Mouse (Mus musculus) embryonic facial prominence, embryonic 15.5 days (tissue): ENCODE measurements around the gene Il6st. TPM values are rescaled to one million over a fixed set of nuclear protein-coding genes. Genes with fewer than 3 reads are reported as not detected.
A peak's percentile ranks its signal among the peaks of the same experiment; 100 is the strongest.

ENCODE experiments used
- ATAC-seq: fragments of 200-750 bp; cut with Nextera tagmentation; 2 replicates; pipeline ENCODE4 v1.8.0; 2017; ENCODE audit warnings: low read depth, moderate TSS enrichment; ENCODE audit not compliant: insufficient number of reproducible peaks, low FRiP score, low TSS enrichment
- H3K27ac ChIP-seq: fragments of 300-500 bp; sonication (generic); replicated peaks from 2 replicates; pipeline ENCODE4 v1.5.1; 2015; ENCODE audit warnings: mild to moderate bottlenecking, inconsistent platforms
- H3K27me3 ChIP-seq: fragments of 300-500 bp; sonication (generic); 2 replicates; pipeline ENCODE4 v1.6.1; 2015; ENCODE audit warnings: inconsistent platforms
- H3K36me3 ChIP-seq: fragments of 300-500 bp; sonication (generic); 2 replicates; pipeline ENCODE4 v1.6.1; 2015; ENCODE audit warnings: mild to moderate bottlenecking, inconsistent platforms
- H3K4me1 ChIP-seq: fragments of 300-500 bp; sonication (generic); 2 replicates; pipeline ENCODE4 v1.6.1; 2015; ENCODE audit warnings: inconsistent platforms
- H3K4me2 ChIP-seq: fragments of 300-500 bp; sonication (generic); replicated peaks from 2 replicates; pipeline ENCODE4 v1.6.1; 2015; ENCODE audit warnings: mild to moderate bottlenecking, inconsistent platforms
- H3K4me3 ChIP-seq: fragments of 300-500 bp; sonication (generic); replicated peaks from 2 replicates; pipeline ENCODE4 v1.5.1; 2015; ENCODE audit warnings: mild to moderate bottlenecking, inconsistent platforms
- H3K9ac ChIP-seq: fragments of 300-500 bp; sonication (generic); 2 replicates; pipeline ENCODE4 v1.6.1; 2015; ENCODE audit warnings: inconsistent platforms
- H3K9me3 ChIP-seq: fragments of 300-500 bp; sonication (generic); replicated peaks from 2 replicates; pipeline ENCODE4 v1.6.1; 2016; ENCODE audit warnings: inconsistent platforms
- WGBS: fragments of 180-500 bp; shearing (Covaris S2); methylation state at CpG from one replicate; pipeline ENCODE4 v1.1.7; 2015; 5-methylcytosine and 5-hydroxymethylcytosine counted together
- polyA plus RNA-seq: library from polyadenylated mRNA; unstranded; fragments of >200 nt; fragmentation: Nextera tagmentation; extraction: Ambion mirVana; gene quantifications from 2 replicates; pipeline ENCODE4 v1.2.1, GENCODE M21; 2015

Il6st gene
- polyA plus RNA-seq, 1 experiment from 2014 or later = 36.4 TPM

DNA sequence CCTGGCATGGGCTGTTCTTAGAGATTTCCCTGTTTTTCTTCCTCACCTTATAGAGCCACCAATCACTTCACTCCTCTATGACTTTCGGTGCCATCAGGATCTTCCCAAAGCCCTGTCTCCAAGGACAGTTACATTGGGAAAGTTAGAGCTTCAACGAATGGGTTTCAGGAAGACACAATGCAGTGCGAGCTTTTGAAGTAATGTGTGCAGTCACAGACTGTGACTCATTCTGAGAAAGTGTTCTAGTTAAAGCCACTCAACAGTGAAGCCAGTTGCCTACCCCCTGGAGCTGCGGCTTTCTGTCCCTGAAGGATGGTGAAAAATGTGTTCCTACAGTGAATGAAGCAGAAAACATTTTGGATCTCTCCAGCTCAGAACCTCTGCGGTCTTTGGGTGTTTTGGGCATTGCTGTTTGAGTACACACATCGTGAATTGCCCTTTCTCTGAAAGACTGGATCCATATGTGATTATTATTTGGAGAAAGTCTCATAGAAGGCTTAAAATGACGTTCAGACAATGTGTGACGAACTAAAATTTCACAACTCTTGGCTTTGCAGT lies 16.7 kb upstream of the Il6st start:
- H3K4me2 ChIP-seq = no peak overlapping the region
- ATAC-seq = no peak
- no peaks in the 10 kb centered on the region for H3K4me1 ChIP-seq
- no peak overlapping the region for H3K4me3 ChIP-seq
- no peaks in the 10 kb centered on the region for H3K27me3 ChIP-seq
- no peak overlapping the region for H3K27ac ChIP-seq
- H3K9ac ChIP-seq = no peak overlapping the region
- no peaks in the 10 kb centered on the region for H3K36me3 ChIP-seq
- no peaks in the 10 kb centered on the region for H3K9me3 ChIP-seq
- 75% methylated on average over 8 of the region's 8 CpGs for WGBS

DNA sequence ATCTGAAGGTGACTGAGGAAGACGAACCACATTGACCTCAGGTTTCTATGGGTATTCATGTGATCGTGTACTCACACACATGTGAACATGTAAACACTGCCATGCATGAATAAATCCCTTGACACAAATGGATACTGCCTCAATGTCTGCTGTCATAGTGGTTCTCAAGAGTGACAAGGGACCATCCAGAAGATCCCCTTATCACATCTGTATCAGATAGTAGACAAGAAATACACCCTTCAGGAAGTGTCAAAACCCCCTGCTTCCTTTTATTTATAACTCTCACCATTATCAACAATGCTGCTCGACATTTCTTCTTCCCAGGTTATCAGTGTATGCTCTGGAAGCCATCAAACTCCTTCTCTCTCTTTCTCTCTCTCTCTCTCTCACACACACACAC lies 13.7 kb upstream of the Il6st start:
- Histone ChIP-seq H3K4me3 (no peak overlapping the region), H3K27ac (no peak overlapping the region), H3K4me2 (no peak overlapping the region), H3K9ac (no peak overlapping the region), H3K9me3 (no peaks in the 10 kb centered on the region), H3K4me1 (no peaks in the 10 kb centered on the region), H3K27me3 (no peaks in the 10 kb centered on the region), H3K36me3 (no peaks in the 10 kb centered on the region)
- WGBS = 85% methylated on average over 3 of the region's 3 CpGs
- no peak for ATAC-seq

DNA sequence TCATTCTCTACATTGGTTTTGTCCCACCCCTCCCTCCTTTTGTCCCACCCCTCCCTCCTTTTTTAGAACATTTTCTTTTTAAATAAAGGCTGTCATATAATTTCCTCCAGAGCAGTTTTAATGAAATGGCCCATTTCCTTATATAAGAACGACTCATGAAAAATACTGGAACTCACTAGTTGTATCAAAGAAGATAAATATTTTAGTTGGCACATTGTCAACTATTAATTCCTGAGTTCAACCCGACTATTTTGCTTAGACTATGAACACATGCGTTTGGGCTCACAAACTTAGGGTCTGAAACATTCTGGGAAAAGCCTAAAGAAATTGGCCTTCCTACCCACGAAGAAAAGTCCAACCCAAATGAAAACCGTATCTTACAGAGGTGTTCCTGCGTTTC lies 6.5 kb upstream of the Il6st start:
- no peak overlapping the region for H3K27ac ChIP-seq
- WGBS = 56% methylated on average over 6 of the region's 6 CpGs
- H3K36me3 ChIP-seq = no peaks in the 10 kb centered on the region
- H3K4me2 ChIP-seq = no peak overlapping the region
- H3K4me1 ChIP-seq = no peaks in the 10 kb centered on the region
- H3K9ac ChIP-seq = no peak overlapping the region
- no peaks in the 10 kb centered on the region for H3K27me3 ChIP-seq
- no peak for ATAC-seq
- H3K4me3 ChIP-seq = no peak overlapping the region
- no peaks in the 10 kb centered on the region for H3K9me3 ChIP-seq

DNA sequence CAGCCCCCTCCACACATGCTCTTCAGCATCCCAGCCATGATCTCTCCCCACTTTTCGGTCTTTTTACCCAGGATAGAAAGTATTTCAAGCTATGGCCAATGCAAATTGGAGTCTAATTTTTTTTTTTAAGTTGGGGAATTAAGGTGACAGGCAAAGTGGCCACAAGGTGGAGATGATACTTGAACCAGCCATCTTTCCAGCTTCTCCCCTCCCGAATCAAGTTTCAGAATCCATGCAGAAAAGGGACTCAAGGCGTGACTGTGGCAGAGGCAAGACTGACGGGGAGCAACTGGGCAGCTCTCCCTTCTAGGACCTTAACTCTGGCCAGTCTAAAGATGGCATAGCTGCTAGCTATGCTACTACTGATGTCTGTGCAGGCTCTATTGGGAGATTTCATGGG lies 5.9 kb upstream of the Il6st start:
- H3K4me3 ChIP-seq = no peak overlapping the region
- no peaks in the 10 kb centered on the region for H3K9me3 ChIP-seq
- H3K4me1 ChIP-seq = no peaks in the 10 kb centered on the region
- no peaks in the 10 kb centered on the region for H3K27me3 ChIP-seq
- no peak for ATAC-seq
- H3K4me2 ChIP-seq = no peak overlapping the region
- no peak overlapping the region for H3K9ac ChIP-seq
- H3K27ac ChIP-seq = no peak overlapping the region
- H3K36me3 ChIP-seq = no peaks in the 10 kb centered on the region
- 69% methylated on average over 4 of the region's 4 CpGs for WGBS

DNA sequence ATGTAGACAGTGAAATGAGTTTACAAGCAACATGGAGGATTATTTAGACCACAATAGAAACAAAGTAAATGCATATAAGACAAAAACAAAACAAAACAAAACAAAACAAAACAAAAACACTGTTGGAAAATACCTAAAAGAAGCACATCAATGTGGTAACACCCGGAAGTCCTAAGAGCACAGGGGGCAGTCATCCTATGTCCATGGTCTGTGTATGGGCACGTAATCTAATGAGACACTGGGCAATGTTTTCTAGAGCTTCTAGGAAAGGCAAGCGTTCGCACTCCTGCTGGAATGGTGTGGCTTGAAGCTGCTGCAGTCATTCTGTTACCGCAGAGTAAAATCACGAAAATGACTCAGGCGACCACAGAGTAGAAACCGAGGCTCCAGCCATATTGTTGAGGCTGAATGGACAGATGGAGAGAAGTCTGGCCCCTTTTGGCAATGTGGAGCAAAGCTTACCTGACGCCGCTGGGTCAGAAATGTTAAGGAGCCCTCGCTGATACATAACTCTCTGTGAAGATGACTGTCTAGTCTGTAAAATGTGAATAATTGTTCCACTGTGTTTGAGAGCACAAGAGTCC lies 5.3 kb upstream of the Il6st start:
- no peaks in the 10 kb centered on the region for H3K27me3 ChIP-seq
- H3K4me1 ChIP-seq = 0 out of 2 replicates have a peak, but pooled peaks cover 4% of the 10 kb centered on the region
- no peak overlapping the region for H3K9ac ChIP-seq
- H3K36me3 ChIP-seq = no peaks in the 10 kb centered on the region
- H3K9me3 ChIP-seq = no peaks in the 10 kb centered on the region
- H3K27ac ChIP-seq = no peak overlapping the region
- H3K4me3 ChIP-seq = no peak overlapping the region
- ATAC-seq = no peak
- WGBS = 90% methylated on average over 11 of the region's 11 CpGs
- no peak overlapping the region for H3K4me2 ChIP-seq

DNA sequence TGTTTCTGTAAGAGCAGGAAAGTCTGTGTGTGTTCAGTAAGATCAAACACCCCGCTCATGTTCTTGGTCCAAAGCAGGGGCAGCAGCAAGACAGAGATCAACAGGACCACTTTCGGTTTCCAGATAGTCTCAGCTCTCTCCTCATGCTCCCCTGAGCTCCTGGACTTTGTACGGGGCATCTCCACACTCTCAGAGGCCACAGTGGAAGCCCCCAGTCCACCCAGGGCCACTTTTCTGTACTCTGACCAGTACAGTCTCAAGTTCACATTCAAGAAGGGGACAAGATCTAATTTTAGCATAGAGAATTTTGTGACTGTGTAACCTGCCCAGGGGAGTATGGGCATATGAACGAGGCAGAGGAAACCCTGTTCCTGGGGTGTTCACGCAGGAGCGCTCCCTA lies 3.9 kb upstream of the Il6st start:
- Histone ChIP-seq H3K4me3 (no peak overlapping the region), H3K9me3 (no peaks in the 10 kb centered on the region), H3K4me1 (0 out of 2 replicates have a peak, but pooled peaks cover 4% of the 10 kb centered on the region), H3K4me2 (no peak overlapping the region), H3K36me3 (no peaks in the 10 kb centered on the region), H3K9ac (no peak overlapping the region), H3K27me3 (no peaks in the 10 kb centered on the region), H3K27ac (no peak overlapping the region)
- ATAC-seq = no peak
- WGBS = 80% methylated on average over 6 of the region's 6 CpGs

DNA sequence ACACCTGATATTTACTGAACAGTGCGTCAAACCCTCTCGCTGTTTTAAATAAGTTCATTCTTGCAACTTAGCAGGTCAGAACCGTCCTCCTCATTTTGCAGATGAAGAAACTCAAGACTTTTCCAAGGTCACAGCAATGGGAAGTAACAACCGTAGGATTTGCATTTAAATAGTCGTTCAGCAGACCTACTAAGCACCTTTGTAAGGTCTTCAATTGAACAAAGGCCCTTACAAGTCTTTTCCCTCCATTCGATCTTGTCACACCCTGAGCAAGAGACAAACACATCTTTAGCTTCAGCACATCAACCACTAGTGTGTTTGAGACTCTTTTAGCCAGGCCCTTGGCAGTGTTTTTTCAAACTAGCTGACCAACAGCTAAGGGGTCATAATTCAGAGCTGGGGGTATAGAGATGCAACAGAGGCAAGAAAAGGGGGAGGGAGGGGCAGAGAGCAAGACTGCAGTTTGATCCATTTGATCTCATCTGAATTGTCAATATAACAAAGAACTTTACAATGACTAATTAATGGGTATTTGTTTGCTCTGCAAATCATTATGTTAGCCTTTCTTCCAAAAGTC lies 1.4 kb upstream of the Il6st start:
- Histone ChIP-seq H3K9me3 (no peaks in the 10 kb centered on the region), H3K36me3 (no peaks in the 10 kb centered on the region), H3K4me3 (no peak overlapping the region), H3K4me2 (no peak overlapping the region), H3K4me1 (peaks cover 18% of the 10 kb centered on the region), H3K9ac (no peak overlapping the region), H3K27me3 (no peaks in the 10 kb centered on the region), H3K27ac (no peak overlapping the region)
- no peak for ATAC-seq
- 65% methylated on average over 6 of the region's 6 CpGs for WGBS

DNA sequence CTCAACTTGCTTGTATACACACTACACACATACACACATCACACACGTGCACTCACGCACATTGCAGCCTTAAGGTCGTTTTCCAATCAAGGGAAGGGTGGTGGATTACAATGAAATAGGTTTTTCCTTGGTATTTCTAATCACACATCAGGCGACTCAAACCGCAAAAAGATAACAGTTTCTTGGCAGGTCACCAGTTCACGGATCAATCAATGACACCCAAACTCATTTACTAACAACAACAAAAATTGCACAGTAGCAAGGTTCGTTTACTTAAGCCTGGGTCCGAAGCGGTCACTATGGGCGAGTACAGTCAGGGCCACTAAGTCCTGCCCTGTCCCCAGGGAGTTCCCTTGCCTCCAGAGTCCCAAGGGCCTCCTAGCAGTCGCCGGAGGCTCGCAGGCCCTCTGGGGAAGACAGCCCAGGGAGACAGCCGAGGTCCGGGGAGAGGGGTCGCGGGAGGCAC lies 500 bp upstream of the Il6st start:
- H3K4me2 ChIP-seq = peak overlapping the region; percentile 69
- peak; percentile 61 for ATAC-seq
- no peaks in the 10 kb centered on the region for H3K27me3 ChIP-seq
- WGBS = 4% methylated on average over 17 of the region's 17 CpGs
- H3K27ac ChIP-seq = peak overlapping the region; percentile 59
- H3K9me3 ChIP-seq = no peaks in the 10 kb centered on the region
- H3K4me1 ChIP-seq = peaks cover 18% of the 10 kb centered on the region
- peak overlapping the region; percentile 73 for H3K4me3 ChIP-seq
- peak overlapping the region; percentile 63 for H3K9ac ChIP-seq
- no peaks in the 10 kb centered on the region for H3K36me3 ChIP-seq

DNA sequence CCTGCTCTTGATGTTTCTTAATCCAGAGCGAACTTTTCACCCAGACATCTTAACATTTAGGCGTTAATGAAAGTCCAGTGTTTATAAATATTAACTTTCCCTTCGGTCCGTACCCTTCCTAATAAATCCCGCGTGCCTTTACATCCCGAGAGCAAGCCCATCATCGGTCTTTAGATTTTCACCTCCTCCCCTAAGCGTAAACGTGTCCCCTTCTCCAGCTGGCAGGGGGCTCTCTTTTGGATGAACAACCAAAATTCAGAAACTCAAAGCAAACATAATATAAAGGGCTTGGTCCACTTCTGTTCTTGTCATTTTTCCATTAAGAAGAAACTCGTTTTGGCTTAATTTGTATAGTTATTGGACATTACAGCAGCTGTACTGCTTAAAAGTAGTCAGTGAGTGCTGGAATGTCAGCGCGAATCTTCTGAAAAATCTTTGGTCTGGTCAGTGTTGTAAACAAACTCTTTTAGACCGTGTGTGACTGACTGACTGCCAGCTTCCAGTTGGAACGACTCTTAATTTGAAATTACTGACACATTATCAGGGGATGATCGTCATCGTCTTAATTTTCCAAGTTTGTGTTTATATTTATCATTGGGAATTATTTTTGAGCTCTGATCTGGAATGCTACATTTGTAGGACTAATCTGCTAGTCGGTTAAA lies 887 bp downstream of the Il6st start:
- H3K4me1 ChIP-seq = peaks cover 18% of the 10 kb centered on the region
- H3K4me3 ChIP-seq = peak overlapping the region; percentile 73
- WGBS = 1% methylated on average over 18 of the region's 18 CpGs
- no peak for ATAC-seq
- H3K27me3 ChIP-seq = no peaks in the 10 kb centered on the region
- H3K4me2 ChIP-seq = peak overlapping the region; percentile 51
- H3K9ac ChIP-seq = peak overlapping the region; percentile 82
- H3K9me3 ChIP-seq = no peaks in the 10 kb centered on the region
- H3K27ac ChIP-seq = peak overlapping the region; percentile 91
- no peaks in the 10 kb centered on the region for H3K36me3 ChIP-seq

DNA sequence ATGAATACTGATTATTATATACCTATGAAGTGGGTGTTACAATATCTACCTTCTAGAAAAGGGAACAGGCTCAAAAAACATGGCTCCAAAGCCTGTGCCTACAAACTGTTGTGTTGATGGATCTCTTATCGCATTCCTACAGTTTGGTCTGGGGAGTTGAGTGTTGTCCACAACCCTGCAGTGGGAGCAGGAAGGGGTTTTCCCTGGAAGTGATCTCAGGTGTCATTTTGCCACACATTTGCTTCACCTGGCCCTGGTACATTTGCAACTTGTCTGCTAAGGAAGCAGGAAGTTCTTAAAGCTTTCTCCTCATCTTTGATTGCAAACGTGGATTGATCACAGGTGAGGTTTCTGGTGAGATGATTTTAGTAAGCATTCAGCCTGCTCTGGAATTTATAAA lies 1.7 kb downstream of the Il6st start:
- WGBS = 43% methylated on average over 2 of the region's 2 CpGs
- Histone ChIP-seq H3K9me3 (no peaks in the 10 kb centered on the region), H3K4me3 (peak overlapping the region; percentile 15), H3K9ac (no peak overlapping the region), H3K4me1 (peaks cover 21% of the 10 kb centered on the region), H3K27ac (no peak overlapping the region), H3K27me3 (no peaks in the 10 kb centered on the region), H3K36me3 (no peaks in the 10 kb centered on the region), H3K4me2 (peak overlapping the region; percentile 51)
- ATAC-seq = no peak

DNA sequence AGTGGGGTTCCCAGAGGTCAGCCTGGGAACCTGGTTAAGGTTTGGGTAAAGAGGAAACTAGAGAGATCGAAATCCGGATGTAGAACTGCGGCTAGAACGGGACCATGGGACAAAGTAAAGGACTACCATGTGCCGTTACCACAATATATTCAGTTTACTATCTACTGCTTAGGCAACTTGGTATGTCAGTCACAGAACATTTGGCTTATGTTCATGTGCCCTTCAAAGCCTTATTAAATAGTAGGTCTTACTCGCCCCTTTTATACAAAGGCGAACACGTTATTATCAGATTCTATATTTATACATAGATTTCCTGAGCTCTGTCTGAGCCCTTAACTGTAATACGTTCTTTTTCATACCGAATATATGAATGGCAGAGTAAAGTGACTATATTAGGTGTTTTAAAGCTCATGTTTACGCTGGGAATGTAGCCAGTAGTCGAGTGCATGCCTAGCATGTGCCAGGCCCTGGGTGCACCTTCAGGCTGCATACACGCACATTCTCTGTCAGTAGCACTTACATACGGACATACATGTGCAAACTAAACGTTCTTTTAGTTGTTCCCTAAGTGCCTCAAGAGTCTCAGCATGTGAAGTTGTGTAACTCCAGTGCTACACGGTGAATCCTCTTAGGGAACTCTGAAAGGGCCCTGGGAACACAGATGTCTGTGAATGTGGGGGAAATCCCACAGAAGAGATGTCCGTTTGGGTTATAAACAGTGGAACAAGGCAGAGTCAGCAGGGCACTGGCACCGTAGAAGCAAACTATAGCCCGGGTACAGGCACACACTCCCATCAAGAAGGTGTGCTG lies 2.5 kb downstream of the Il6st start:
- Histone ChIP-seq H3K27me3 (no peaks in the 10 kb centered on the region), H3K4me1 (peaks cover 29% of the 10 kb centered on the region), H3K9me3 (no peaks in the 10 kb centered on the region), H3K9ac (no peak overlapping the region), H3K4me3 (no peak overlapping the region), H3K36me3 (no peaks in the 10 kb centered on the region), H3K4me2 (peak overlapping the region; percentile 51), H3K27ac (no peak overlapping the region)
- ATAC-seq = no peak
- 70% methylated on average over 19 of the region's 19 CpGs for WGBS
